Mouse (Mus musculus): ENCODE results near the gene Cnpy2. TPM values are rescaled to one million over a fixed set of nuclear protein-coding genes. Genes with fewer than 3 reads are reported as not detected.

The Cnpy2 gene
- polyA plus RNA-seq, 1 experiment from 2014 or later = 184 TPM

- Histone ChIP-seq H3K4me3 (ENCODE audit: low read length) (no peak overlapping the region), H3K9ac (ENCODE audit: low read length) (no peak overlapping the region), H3K4me1 (ENCODE audit: control insufficient read depth, insufficient read depth, low read length) (peaks cover 56% of the 10 kb centered on the region), H3K36me3 (ENCODE audit: control insufficient read depth, insufficient read depth) (no peaks in the 10 kb centered on the region), H3K27ac (ENCODE audit: low read length) (peak overlapping the region; percentile 45; the same call in 1 of the 2 replicates), H3K9me3 (replicated peaks; ENCODE audit: control insufficient read depth, low read length) (no peaks in the 10 kb centered on the region), H3K4me2 (ENCODE audit: low read depth, low read length) (no peak overlapping the region), H3K27me3 (ENCODE audit: control insufficient read depth, insufficient read depth, low read length) (no peaks in the 10 kb centered on the region)
- 82% methylated on average over 1 of the region's 1 CpGs for WGBS
- ATAC-seq (replicated peaks; ENCODE audit: extremely low read depth, insufficient read depth, low FRiP score) = no peak
Observed at GRCm38 (mm10) chr10:128343436-128343835, 21.2 kb downstream of the Cnpy2 start.

GRCm38 (mm10) chr10:128344568-128345275, 22.5 kb downstream of the Cnpy2 start:
- H3K36me3 ChIP-seq (ENCODE audit: control insufficient read depth, insufficient read depth) = no peaks in the 10 kb centered on the region; the same call in 1 of the 2 replicates
- peak overlapping the region; percentile 46 for H3K4me2 ChIP-seq (ENCODE audit: low read depth, low read length)
- no peaks in the 10 kb centered on the region for H3K9me3 ChIP-seq (replicated peaks; ENCODE audit: control insufficient read depth, low read length)
- peak; percentile 93 for ATAC-seq (replicated peaks; ENCODE audit: extremely low read depth, insufficient read depth, low FRiP score)
- peaks cover 44% of the 10 kb centered on the region for H3K4me1 ChIP-seq (ENCODE audit: control insufficient read depth, insufficient read depth, low read length)
- no peaks in the 10 kb centered on the region for H3K27me3 ChIP-seq (ENCODE audit: control insufficient read depth, insufficient read depth, low read length)
- peak overlapping the region; percentile 23 for H3K4me3 ChIP-seq (ENCODE audit: low read length)
- 5% methylated on average over 7 of the region's 7 CpGs for WGBS
- 0 out of 2 replicates have a peak overlapping the region, but pooled peaks have one; percentile 21 for H3K9ac ChIP-seq (ENCODE audit: low read length)
- H3K27ac ChIP-seq (ENCODE audit: low read length) = peak overlapping the region; percentile 81

- Histone ChIP-seq H3K4me3 (ENCODE audit: low read length) (no peak overlapping the region), H3K27ac (ENCODE audit: low read length) (no peak overlapping the region), H3K27me3 (ENCODE audit: control insufficient read depth, insufficient read depth, low read length) (no peaks in the 10 kb centered on the region), H3K9ac (ENCODE audit: low read length) (no peak overlapping the region), H3K4me2 (ENCODE audit: low read depth, low read length) (no peak overlapping the region), H3K4me1 (ENCODE audit: control insufficient read depth, insufficient read depth, low read length) (peaks cover 28% of the 10 kb centered on the region), H3K36me3 (ENCODE audit: control insufficient read depth, insufficient read depth) (peaks cover 23% of the 10 kb centered on the region), H3K9me3 (replicated peaks; ENCODE audit: control insufficient read depth, low read length) (no peaks in the 10 kb centered on the region)
- no peak for ATAC-seq (replicated peaks; ENCODE audit: extremely low read depth, insufficient read depth, low FRiP score)
- 88% methylated on average over 8 of the region's 8 CpGs for WGBS
Observed at GRCm38 (mm10) chr10:128347541-128347940, 25.3 kb downstream of the Cnpy2 start.

GRCm38 (mm10) chr10:128358796-128359195, 36.5 kb downstream of the Cnpy2 start:
- Histone ChIP-seq H3K36me3 (ENCODE audit: control insufficient read depth, insufficient read depth) (peaks cover 57% of the 10 kb centered on the region), H3K27ac (ENCODE audit: low read length) (no peak overlapping the region), H3K4me1 (ENCODE audit: control insufficient read depth, insufficient read depth, low read length) (no peaks in the 10 kb centered on the region), H3K27me3 (ENCODE audit: control insufficient read depth, insufficient read depth, low read length) (no peaks in the 10 kb centered on the region), H3K4me2 (ENCODE audit: low read depth, low read length) (no peak overlapping the region), H3K9ac (ENCODE audit: low read length) (no peak overlapping the region), H3K9me3 (replicated peaks; ENCODE audit: control insufficient read depth, low read length) (no peaks in the 10 kb centered on the region), H3K4me3 (ENCODE audit: low read length) (no peak overlapping the region)
- no peak for ATAC-seq (replicated peaks; ENCODE audit: extremely low read depth, insufficient read depth, low FRiP score)
- 55% methylated on average over 2 of the region's 2 CpGs for WGBS

- Histone ChIP-seq H3K27ac (ENCODE audit: low read length) (no peak overlapping the region), H3K4me1 (ENCODE audit: control insufficient read depth, insufficient read depth, low read length) (no peaks in the 10 kb centered on the region), H3K4me2 (ENCODE audit: low read depth, low read length) (no peak overlapping the region), H3K9me3 (replicated peaks; ENCODE audit: control insufficient read depth, low read length) (no peaks in the 10 kb centered on the region), H3K4me3 (ENCODE audit: low read length) (no peak overlapping the region), H3K9ac (ENCODE audit: low read length) (no peak overlapping the region), H3K36me3 (ENCODE audit: control insufficient read depth, insufficient read depth) (peaks cover 54% of the 10 kb centered on the region), H3K27me3 (ENCODE audit: control insufficient read depth, insufficient read depth, low read length) (no peaks in the 10 kb centered on the region)
- ATAC-seq (replicated peaks; ENCODE audit: extremely low read depth, insufficient read depth, low FRiP score) = no peak
- 61% methylated on average over 6 of the region's 6 CpGs for WGBS
Observed at GRCm38 (mm10) chr10:128359226-128359625, 37.0 kb downstream of the Cnpy2 start.

GRCm38 (mm10) chr10:128361836-128362235, 39.6 kb downstream of the Cnpy2 start:
- no peaks in the 10 kb centered on the region for H3K27me3 ChIP-seq (ENCODE audit: control insufficient read depth, insufficient read depth, low read length)
- no peak overlapping the region for H3K9ac ChIP-seq (ENCODE audit: low read length)
- no peak overlapping the region for H3K4me2 ChIP-seq (ENCODE audit: low read depth, low read length)
- no peak overlapping the region for H3K4me3 ChIP-seq (ENCODE audit: low read length)
- H3K36me3 ChIP-seq (ENCODE audit: control insufficient read depth, insufficient read depth) = peaks cover 50% of the 10 kb centered on the region
- H3K4me1 ChIP-seq (ENCODE audit: control insufficient read depth, insufficient read depth, low read length) = no peaks in the 10 kb centered on the region
- ATAC-seq (replicated peaks; ENCODE audit: extremely low read depth, insufficient read depth, low FRiP score) = no peak
- WGBS = 69% methylated on average over 6 of the region's 6 CpGs
- 0 out of 2 replicates have a peak overlapping the region, but pooled peaks have one; percentile 7 for H3K27ac ChIP-seq (ENCODE audit: low read length)
- no peaks in the 10 kb centered on the region for H3K9me3 ChIP-seq (replicated peaks; ENCODE audit: control insufficient read depth, low read length)

- no peak overlapping the region for H3K4me2 ChIP-seq (ENCODE audit: low read depth, low read length)
- H3K4me1 ChIP-seq (ENCODE audit: control insufficient read depth, insufficient read depth, low read length) = peaks cover 3% of the 10 kb centered on the region
- WGBS = 53% methylated on average over 3 of the region's 3 CpGs
- H3K27me3 ChIP-seq (ENCODE audit: control insufficient read depth, insufficient read depth, low read length) = no peaks in the 10 kb centered on the region
- no peaks in the 10 kb centered on the region for H3K9me3 ChIP-seq (replicated peaks; ENCODE audit: control insufficient read depth, low read length)
- no peak overlapping the region for H3K27ac ChIP-seq (ENCODE audit: low read length)
- no peak for ATAC-seq (replicated peaks; ENCODE audit: extremely low read depth, insufficient read depth, low FRiP score)
- H3K36me3 ChIP-seq (ENCODE audit: control insufficient read depth, insufficient read depth) = peaks cover 50% of the 10 kb centered on the region
- H3K4me3 ChIP-seq (ENCODE audit: low read length) = no peak overlapping the region
- H3K9ac ChIP-seq (ENCODE audit: low read length) = no peak overlapping the region
Observed at GRCm38 (mm10) chr10:128362568-128362967, 40.3 kb downstream of the Cnpy2 start.

GRCm38 (mm10) chr10:128367899-128368401, 45.7 kb downstream of the Cnpy2 start:
- H3K4me2 ChIP-seq (ENCODE audit: low read depth, low read length) = peak overlapping the region; percentile 97
- ATAC-seq (replicated peaks; ENCODE audit: extremely low read depth, insufficient read depth, low FRiP score) = no peak
- peak overlapping the region; percentile 95 for H3K27ac ChIP-seq (ENCODE audit: low read length)
- no peaks in the 10 kb centered on the region for H3K9me3 ChIP-seq (replicated peaks; ENCODE audit: control insufficient read depth, low read length)
- H3K4me3 ChIP-seq (ENCODE audit: low read length) = peak overlapping the region; percentile 85
- peaks cover 14% of the 10 kb centered on the region; the same call in 1 of the 2 replicates for H3K36me3 ChIP-seq (ENCODE audit: control insufficient read depth, insufficient read depth)
- 14% methylated on average over 19 of the region's 19 CpGs for WGBS
- H3K9ac ChIP-seq (ENCODE audit: low read length) = peak overlapping the region; percentile 85
- peaks cover 16% of the 10 kb centered on the region for H3K4me1 ChIP-seq (ENCODE audit: control insufficient read depth, insufficient read depth, low read length)
- no peaks in the 10 kb centered on the region for H3K27me3 ChIP-seq (ENCODE audit: control insufficient read depth, insufficient read depth, low read length)

Measured in heart, embryonic 16.5 days (tissue).